Mouse (Mus musculus) thymus, adult 2 months (tissue): ENCODE data around the gene Gpr87.

ENCODE experiments used
- CTCF ChIP-seq: fragments of 200-500 bp; IDR thresholded peaks from 2 replicates; pipeline ENCODE4 v1.5.1; 2012; ENCODE audit warnings: mild to moderate bottlenecking, control low read depth, low read length, moderate library complexity, borderline replicate concordance; ENCODE audit not compliant: control insufficient read depth, poor library complexity, insufficient read depth; ENCODE audit errors: extremely low read depth
- POLR2A ChIP-seq: fragments of 200-500 bp; IDR thresholded peaks from 2 replicates; pipeline ENCODE4 v1.6.1; 2012; ENCODE audit warnings: mild to moderate bottlenecking, low read length, control low read depth, moderate library complexity; ENCODE audit not compliant: control insufficient read depth, poor library complexity, insufficient read depth; ENCODE audit errors: extremely low read depth

- TF ChIP-seq CTCF (no peak), POLR2A (no peak)
These were observed 25.7 kb downstream of the Gpr87 start for GRCm38 (mm10) chr3:59169215-59169614.
